Mouse (Mus musculus): ENCODE data around the gene Serpine3. TPM values are rescaled to one million over a fixed set of nuclear protein-coding genes. Genes with fewer than 3 reads are reported as not detected.
"Not testable (repeated sequence)": the region's sequence is repeated elsewhere in the genome, so short reads cannot be mapped to it uniquely, and the experiment has no call there.

Gene Serpine3
- polyA plus RNA-seq, 1 experiment from 2014 or later, result not detected

GRCm38 (mm10) chr14:62642368-62642767 is 21.1 kb upstream of the Serpine3 start:
- not testable (repeated sequence) for H3K36me3 ChIP-seq (ENCODE audit: control insufficient read depth, insufficient read depth, low read length); H3K4me1 ChIP-seq (replicated peaks; ENCODE audit: control insufficient read depth, insufficient read depth, low read length); H3K27me3 ChIP-seq (replicated peaks; ENCODE audit: control insufficient read depth, insufficient read depth, low read length); ATAC-seq (replicated peaks; ENCODE audit: low FRiP score, low TSS enrichment, low read depth); H3K4me2 ChIP-seq (ENCODE audit: low read length); H3K4me3 ChIP-seq (ENCODE audit: low read depth, low read length); H3K9me3 ChIP-seq (ENCODE audit: control insufficient read depth, low read length); H3K27ac ChIP-seq (ENCODE audit: low read depth); H3K9ac ChIP-seq (ENCODE audit: low read length); DNase-seq (ENCODE audit: low spot score)
- WGBS, result 72% methylated on average over 6 of the region's 7 CpGs

GRCm38 (mm10) chr14:62648405-62648804 is 15.1 kb upstream of the Serpine3 start:
- DNase-seq (ENCODE audit: low spot score), result no peak
- no peak for ATAC-seq (replicated peaks; ENCODE audit: low FRiP score, low TSS enrichment, low read depth)
- Histone ChIP-seq H3K4me3 (ENCODE audit: low read depth, low read length) (no peak overlapping the region), H3K36me3 (ENCODE audit: control insufficient read depth, insufficient read depth, low read length) (no peaks in the 10 kb centered on the region), H3K27ac (ENCODE audit: low read depth) (no peak overlapping the region), H3K27me3 (replicated peaks; ENCODE audit: control insufficient read depth, insufficient read depth, low read length) (no peaks in the 10 kb centered on the region), H3K4me2 (ENCODE audit: low read length) (no peak overlapping the region), H3K9me3 (ENCODE audit: control insufficient read depth, low read length) (no peaks in the 10 kb centered on the region), H3K9ac (ENCODE audit: low read length) (no peak overlapping the region), H3K4me1 (replicated peaks; ENCODE audit: control insufficient read depth, insufficient read depth, low read length) (no peaks in the 10 kb centered on the region)
- 86% methylated on average over 6 of the region's 6 CpGs for WGBS

GRCm38 (mm10) chr14:62650376-62650775 is 13.1 kb upstream of the Serpine3 start:
- WGBS, result 61% methylated on average over 3 of the region's 3 CpGs
- H3K9me3 ChIP-seq (ENCODE audit: control insufficient read depth, low read length), result no peaks in the 10 kb centered on the region
- ATAC-seq (replicated peaks; ENCODE audit: low FRiP score, low TSS enrichment, low read depth) (no peak), DNase-seq (ENCODE audit: low spot score) (no peak)
- no peaks in the 10 kb centered on the region for H3K36me3 ChIP-seq (ENCODE audit: control insufficient read depth, insufficient read depth, low read length)
- H3K27me3 ChIP-seq (replicated peaks; ENCODE audit: control insufficient read depth, insufficient read depth, low read length), result no peaks in the 10 kb centered on the region
- no peak overlapping the region for H3K4me2 ChIP-seq (ENCODE audit: low read length)
- no peak overlapping the region for H3K27ac ChIP-seq (ENCODE audit: low read depth)
- H3K4me1 ChIP-seq (replicated peaks; ENCODE audit: control insufficient read depth, insufficient read depth, low read length), result no peaks in the 10 kb centered on the region
- no peak overlapping the region for H3K4me3 ChIP-seq (ENCODE audit: low read depth, low read length)
- H3K9ac ChIP-seq (ENCODE audit: low read length), result no peak overlapping the region

- no peak for ATAC-seq (replicated peaks; ENCODE audit: low FRiP score, low TSS enrichment, low read depth)
Observed at GRCm38 (mm10) chr14:62651771-62652170, 11.7 kb upstream of the Serpine3 start.

GRCm38 (mm10) chr14:62655996-62656395 is 7.5 kb upstream of the Serpine3 start:
- ATAC-seq (replicated peaks; ENCODE audit: low FRiP score, low TSS enrichment, low read depth), result no peak
- no peak overlapping the region for H3K4me2 ChIP-seq (ENCODE audit: low read length)
- H3K27ac ChIP-seq (ENCODE audit: low read depth), result no peak overlapping the region
- no peak for DNase-seq (ENCODE audit: low spot score)
- 87% methylated on average over 7 of the region's 7 CpGs for WGBS
- H3K4me1 ChIP-seq (replicated peaks; ENCODE audit: control insufficient read depth, insufficient read depth, low read length), result no peaks in the 10 kb centered on the region
- no peaks in the 10 kb centered on the region for H3K9me3 ChIP-seq (ENCODE audit: control insufficient read depth, low read length)
- no peak overlapping the region for H3K9ac ChIP-seq (ENCODE audit: low read length)
- no peaks in the 10 kb centered on the region for H3K27me3 ChIP-seq (replicated peaks; ENCODE audit: control insufficient read depth, insufficient read depth, low read length)
- no peak overlapping the region for H3K4me3 ChIP-seq (ENCODE audit: low read depth, low read length)
- no peaks in the 10 kb centered on the region for H3K36me3 ChIP-seq (ENCODE audit: control insufficient read depth, insufficient read depth, low read length)

More at GRCm38 (mm10) chr14:62651771-62652170, 11.7 kb upstream of the Serpine3 start:
- Histone ChIP-seq H3K27ac (ENCODE audit: low read depth) (no peak overlapping the region), H3K9ac (ENCODE audit: low read length) (no peak overlapping the region), H3K4me1 (replicated peaks; ENCODE audit: control insufficient read depth, insufficient read depth, low read length) (no peaks in the 10 kb centered on the region), H3K4me2 (ENCODE audit: low read length) (no peak overlapping the region), H3K9me3 (ENCODE audit: control insufficient read depth, low read length) (no peaks in the 10 kb centered on the region), H3K36me3 (ENCODE audit: control insufficient read depth, insufficient read depth, low read length) (no peaks in the 10 kb centered on the region), H3K27me3 (replicated peaks; ENCODE audit: control insufficient read depth, insufficient read depth, low read length) (no peaks in the 10 kb centered on the region), H3K4me3 (ENCODE audit: low read depth, low read length) (no peak overlapping the region)
- WGBS, result 89% methylated on average over 3 of the region's 3 CpGs
- DNase-seq (ENCODE audit: low spot score), result no peak

GRCm38 (mm10) chr14:62657469-62657868 is 6.0 kb upstream of the Serpine3 start:
- H3K9me3 ChIP-seq (ENCODE audit: control insufficient read depth, low read length), result no peaks in the 10 kb centered on the region
- 71% methylated on average over 3 of the region's 3 CpGs for WGBS
- no peaks in the 10 kb centered on the region for H3K27me3 ChIP-seq (replicated peaks; ENCODE audit: control insufficient read depth, insufficient read depth, low read length)
- ATAC-seq (replicated peaks; ENCODE audit: low FRiP score, low TSS enrichment, low read depth) (no peak), DNase-seq (ENCODE audit: low spot score) (no peak)
- H3K36me3 ChIP-seq (ENCODE audit: control insufficient read depth, insufficient read depth, low read length), result no peaks in the 10 kb centered on the region
- no peak overlapping the region for H3K4me2 ChIP-seq (ENCODE audit: low read length)
- H3K9ac ChIP-seq (ENCODE audit: low read length), result no peak overlapping the region
- no peaks in the 10 kb centered on the region for H3K4me1 ChIP-seq (replicated peaks; ENCODE audit: control insufficient read depth, insufficient read depth, low read length)
- no peak overlapping the region for H3K27ac ChIP-seq (ENCODE audit: low read depth)
- H3K4me3 ChIP-seq (ENCODE audit: low read depth, low read length), result no peak overlapping the region

GRCm38 (mm10) chr14:62662381-62662780 is 1.1 kb upstream of the Serpine3 start:
- no peak for ATAC-seq (replicated peaks; ENCODE audit: low FRiP score, low TSS enrichment, low read depth)
- Histone ChIP-seq H3K4me1 (replicated peaks; ENCODE audit: control insufficient read depth, insufficient read depth, low read length) (no peaks in the 10 kb centered on the region), H3K4me2 (ENCODE audit: low read length) (no peak overlapping the region), H3K9ac (ENCODE audit: low read length) (no peak overlapping the region), H3K36me3 (ENCODE audit: control insufficient read depth, insufficient read depth, low read length) (no peaks in the 10 kb centered on the region), H3K9me3 (ENCODE audit: control insufficient read depth, low read length) (no peaks in the 10 kb centered on the region), H3K4me3 (ENCODE audit: low read depth, low read length) (no peak overlapping the region), H3K27ac (ENCODE audit: low read depth) (no peak overlapping the region), H3K27me3 (replicated peaks; ENCODE audit: control insufficient read depth, insufficient read depth, low read length) (no peaks in the 10 kb centered on the region)
- no peak for DNase-seq (ENCODE audit: low spot score)
- WGBS, result 53% methylated on average over 6 of the region's 6 CpGs

GRCm38 (mm10) chr14:62664976-62665673 is 1.7 kb downstream of the Serpine3 start:
- DNase-seq (ENCODE audit: low spot score), result no peak
- Histone ChIP-seq H3K4me3 (ENCODE audit: low read depth, low read length) (no peak overlapping the region), H3K27ac (ENCODE audit: low read depth) (no peak overlapping the region)

GRCm38 (mm10) chr14:62673646-62674045 is 10.2 kb downstream of the Serpine3 start:
- Histone ChIP-seq H3K27ac (ENCODE audit: low read depth) (no peak overlapping the region), H3K27me3 (replicated peaks; ENCODE audit: control insufficient read depth, insufficient read depth, low read length) (no peaks in the 10 kb centered on the region), H3K36me3 (ENCODE audit: control insufficient read depth, insufficient read depth, low read length) (no peaks in the 10 kb centered on the region), H3K4me2 (ENCODE audit: low read length) (no peak overlapping the region), H3K9ac (ENCODE audit: low read length) (no peak overlapping the region), H3K4me1 (replicated peaks; ENCODE audit: control insufficient read depth, insufficient read depth, low read length) (no peaks in the 10 kb centered on the region), H3K4me3 (ENCODE audit: low read depth, low read length) (no peak overlapping the region), H3K9me3 (ENCODE audit: control insufficient read depth, low read length) (no peaks in the 10 kb centered on the region)
- no peak for ATAC-seq (replicated peaks; ENCODE audit: low FRiP score, low TSS enrichment, low read depth)
- no peak for DNase-seq (ENCODE audit: low spot score)
- 91% methylated on average over 3 of the region's 3 CpGs for WGBS

More at GRCm38 (mm10) chr14:62664976-62665673, 1.7 kb downstream of the Serpine3 start:
- Histone ChIP-seq H3K4me1 (replicated peaks; ENCODE audit: control insufficient read depth, insufficient read depth, low read length) (no peaks in the 10 kb centered on the region), H3K36me3 (ENCODE audit: control insufficient read depth, insufficient read depth, low read length) (no peaks in the 10 kb centered on the region), H3K9me3 (ENCODE audit: control insufficient read depth, low read length) (no peaks in the 10 kb centered on the region), H3K9ac (ENCODE audit: low read length) (no peak overlapping the region), H3K27me3 (replicated peaks; ENCODE audit: control insufficient read depth, insufficient read depth, low read length) (no peaks in the 10 kb centered on the region), H3K4me2 (ENCODE audit: low read length) (no peak overlapping the region)
- 52% methylated on average over 9 of the region's 9 CpGs for WGBS
- ATAC-seq (replicated peaks; ENCODE audit: low FRiP score, low TSS enrichment, low read depth), result no peak

All from intestine, embryonic 14.5 days (tissue).